Mouse (Mus musculus): ENCODE measurements around the gene C1qtnf6. TPM values are rescaled to one million over a fixed set of nuclear protein-coding genes. Genes with fewer than 3 reads are reported as not detected.
A peak's percentile ranks its signal among the peaks of the same experiment; 100 is the strongest.

Gene C1qtnf6
- total and polyA plus RNA-seq, 2 experiments from 2014 or later = 23.0 to 27.4 TPM

DNA sequence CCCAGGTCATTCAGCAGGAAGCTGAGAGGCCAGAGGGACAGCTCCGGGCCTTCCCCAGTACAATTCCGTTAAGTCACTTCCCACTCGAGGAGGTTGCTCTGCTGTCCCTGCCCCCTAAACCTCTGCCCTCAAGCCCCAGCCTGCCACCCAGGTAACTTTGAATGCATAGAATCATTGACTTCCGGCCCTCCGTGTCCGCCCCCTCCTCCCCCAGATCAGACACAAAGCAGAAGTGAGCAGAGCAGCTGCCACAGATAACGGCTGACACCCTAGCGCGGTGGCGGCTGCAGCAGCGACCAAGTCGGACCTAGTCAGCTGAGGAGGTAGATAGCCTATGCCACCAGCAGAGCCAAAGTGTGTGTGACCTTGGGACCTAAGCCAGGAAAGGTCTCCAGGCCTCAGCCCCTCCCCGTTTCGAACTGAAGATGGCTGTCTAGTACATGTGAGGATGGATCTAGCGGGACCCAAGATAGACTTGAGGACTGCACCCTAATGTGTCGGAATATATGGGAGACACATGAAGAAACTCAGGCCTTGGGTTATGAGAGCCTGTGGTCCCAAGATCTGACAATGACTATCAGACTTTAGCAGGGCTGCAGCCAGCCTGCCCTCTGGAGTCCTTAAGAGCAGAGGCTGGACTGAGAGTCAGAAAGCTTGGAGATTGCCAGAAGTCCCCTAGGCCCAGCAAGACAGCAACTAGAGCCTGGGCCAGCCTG, 40.5 kb upstream of the C1qtnf6 start:
- WGBS = 18% methylated on average over 16 of the region's 16 CpGs
- no peaks in the 10 kb centered on the region for H3K36me3 ChIP-seq (replicated peaks; ENCODE audit: control insufficient read depth, insufficient read depth, low read length)
- ATAC-seq (ENCODE audit: insufficient read depth, low read depth) = peak; percentile 83
- DNase-seq (ENCODE audit: low spot score) = peak; percentile 69
- no peaks in the 10 kb centered on the region for H3K27me3 ChIP-seq (ENCODE audit: control insufficient read depth, insufficient read depth, low read length)
- peak overlapping the region; percentile 22; the same call in 1 of the 2 replicates for H3K4me2 ChIP-seq (ENCODE audit: low read depth, low read length)
- H3K4me3 ChIP-seq (ENCODE audit: low read depth, low read length) = peak overlapping the region; percentile 23; the same call in 1 of the 2 replicates
- H3K9me3 ChIP-seq (replicated peaks; ENCODE audit: control insufficient read depth, low read length) = no peaks in the 10 kb centered on the region
- no peak overlapping the region; the same call in 1 of the 2 replicates for H3K9ac ChIP-seq (replicated peaks; ENCODE audit: low read depth, low read length)
- H3K4me1 ChIP-seq (ENCODE audit: control insufficient read depth, insufficient read depth) = peaks cover 3% of the 10 kb centered on the region; the same call in 1 of the 2 replicates
- peak overlapping the region; percentile 49 for H3K27ac ChIP-seq (ENCODE audit: low read depth)
- no peak for TF ChIP-seq CTCF (IDR thresholded peaks at IDR 0.05; ENCODE audit: low read depth)
- peak; percentile 74 for TF ChIP-seq EP300 (IDR thresholded peaks at IDR 0.05; ENCODE audit: low read depth)

DNA sequence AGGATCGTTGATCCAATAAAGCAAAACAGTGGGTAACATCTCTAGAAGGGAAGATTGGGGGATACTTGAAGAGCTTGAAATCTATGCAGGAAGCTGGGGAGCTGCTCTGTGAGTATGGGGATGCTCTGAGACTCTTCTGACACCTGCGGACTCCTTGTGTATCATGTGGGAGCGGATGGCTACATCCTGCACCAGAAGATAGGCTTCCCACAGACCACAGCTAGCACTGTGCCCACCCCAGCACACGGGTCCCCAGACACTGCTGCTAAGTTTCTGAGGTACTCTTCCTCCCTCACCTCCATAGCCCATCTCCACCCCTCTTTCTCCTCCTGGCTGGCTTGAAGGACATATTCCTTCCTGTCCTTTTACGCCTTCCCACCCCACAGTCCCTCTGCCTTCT, 39.0 kb upstream of the C1qtnf6 start:
- Histone ChIP-seq H3K36me3 (replicated peaks; ENCODE audit: control insufficient read depth, insufficient read depth, low read length) (no peaks in the 10 kb centered on the region), H3K4me2 (ENCODE audit: low read depth, low read length) (no peak overlapping the region), H3K4me3 (ENCODE audit: low read depth, low read length) (no peak overlapping the region), H3K4me1 (ENCODE audit: control insufficient read depth, insufficient read depth) (peaks cover 3% of the 10 kb centered on the region; the same call in 1 of the 2 replicates), H3K9ac (replicated peaks; ENCODE audit: low read depth, low read length) (no peak overlapping the region), H3K27ac (ENCODE audit: low read depth) (no peak overlapping the region), H3K27me3 (ENCODE audit: control insufficient read depth, insufficient read depth, low read length) (no peaks in the 10 kb centered on the region), H3K9me3 (replicated peaks; ENCODE audit: control insufficient read depth, low read length) (no peaks in the 10 kb centered on the region)
- 93% methylated on average over 5 of the region's 5 CpGs for WGBS
- TF ChIP-seq CTCF (IDR thresholded peaks at IDR 0.05; ENCODE audit: low read depth) (no peak), EP300 (IDR thresholded peaks at IDR 0.05; ENCODE audit: low read depth) (no peak)
- DNase-seq (ENCODE audit: low spot score) (no peak), ATAC-seq (ENCODE audit: insufficient read depth, low read depth) (no peak)

DNA sequence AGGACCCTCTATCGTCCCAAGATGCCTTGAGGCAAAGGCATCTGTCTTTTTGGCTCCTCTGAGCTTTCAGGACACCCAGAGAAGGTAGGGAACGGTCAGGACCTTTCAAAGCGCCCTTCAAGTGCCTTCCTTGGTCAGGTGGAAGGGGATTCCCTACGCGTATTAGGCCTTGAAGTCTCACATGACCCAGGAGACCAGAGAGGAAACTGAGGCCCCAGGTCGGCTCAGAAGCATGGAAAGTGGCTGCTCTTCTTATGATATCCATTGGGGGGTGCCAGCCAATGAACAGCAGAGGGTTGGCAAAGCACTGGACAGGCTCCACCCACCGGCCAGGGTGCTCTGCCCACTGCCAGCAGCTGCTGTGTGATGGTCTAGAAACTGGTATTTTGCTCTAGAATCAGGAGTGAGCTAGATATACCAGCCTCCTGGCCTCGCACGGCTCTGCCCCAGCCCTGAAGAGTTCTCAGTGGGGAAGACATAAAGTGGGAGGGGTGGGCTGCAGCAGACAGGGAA, 36.4 kb upstream of the C1qtnf6 start:
- H3K4me3 ChIP-seq (ENCODE audit: low read depth, low read length) = no peak overlapping the region
- no peak for DNase-seq (ENCODE audit: low spot score)
- no peak for ATAC-seq (ENCODE audit: insufficient read depth, low read depth)
- no peak overlapping the region for H3K27ac ChIP-seq (ENCODE audit: low read depth)
- H3K4me2 ChIP-seq (ENCODE audit: low read depth, low read length) = no peak overlapping the region
- TF ChIP-seq CTCF (IDR thresholded peaks at IDR 0.05; ENCODE audit: low read depth) = no peak
- no peak for TF ChIP-seq EP300 (IDR thresholded peaks at IDR 0.05; ENCODE audit: low read depth)
- H3K9me3 ChIP-seq (replicated peaks; ENCODE audit: control insufficient read depth, low read length) = no peaks in the 10 kb centered on the region
- WGBS = 67% methylated on average over 9 of the region's 9 CpGs
- H3K27me3 ChIP-seq (ENCODE audit: control insufficient read depth, insufficient read depth, low read length) = no peaks in the 10 kb centered on the region
- no peaks in the 10 kb centered on the region for H3K36me3 ChIP-seq (replicated peaks; ENCODE audit: control insufficient read depth, insufficient read depth, low read length)
- H3K9ac ChIP-seq (replicated peaks; ENCODE audit: low read depth, low read length) = no peak overlapping the region
- H3K4me1 ChIP-seq (ENCODE audit: control insufficient read depth, insufficient read depth) = peaks cover 3% of the 10 kb centered on the region; the same call in 1 of the 2 replicates

DNA sequence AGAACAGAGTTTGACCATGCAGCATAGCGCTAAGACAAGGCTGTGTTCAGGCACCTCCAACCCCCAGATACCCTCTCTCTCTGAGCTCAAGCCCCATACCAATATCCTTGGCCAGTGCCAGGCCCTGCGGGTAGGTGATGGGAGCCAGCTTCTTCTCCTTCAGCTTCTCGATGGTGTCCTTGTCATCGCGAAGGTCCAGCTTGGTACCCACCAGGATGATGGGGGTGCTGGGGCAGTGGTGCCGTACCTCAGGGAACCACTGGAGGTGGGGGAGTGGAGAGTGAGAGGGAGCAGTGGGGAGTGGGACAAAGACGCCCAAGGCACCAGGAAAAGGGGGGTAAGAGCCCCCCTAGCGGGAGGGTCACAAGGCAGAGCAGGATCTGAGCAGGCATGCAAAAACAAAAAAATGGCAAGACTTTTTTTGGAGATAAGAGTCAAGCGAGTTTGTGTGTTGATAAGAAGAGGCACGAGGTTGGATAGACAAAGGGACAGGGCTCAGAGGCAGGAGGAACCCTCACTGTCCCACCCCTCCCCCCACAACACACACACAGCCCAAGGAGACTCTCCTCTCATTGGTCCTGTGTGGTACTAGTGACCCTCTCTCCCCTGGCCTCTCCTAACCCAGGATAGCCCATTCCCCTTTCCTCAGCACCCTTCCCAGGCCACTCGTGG, 33.7 kb upstream of the C1qtnf6 start:
- H3K27me3 ChIP-seq (ENCODE audit: control insufficient read depth, insufficient read depth, low read length) = no peaks in the 10 kb centered on the region
- TF ChIP-seq CTCF (IDR thresholded peaks at IDR 0.05; ENCODE audit: low read depth) (no peak), EP300 (IDR thresholded peaks at IDR 0.05; ENCODE audit: low read depth) (no peak)
- H3K4me3 ChIP-seq (ENCODE audit: low read depth, low read length) = no peak overlapping the region
- H3K36me3 ChIP-seq (replicated peaks; ENCODE audit: control insufficient read depth, insufficient read depth, low read length) = no peaks in the 10 kb centered on the region
- 63% methylated on average over 11 of the region's 11 CpGs for WGBS
- no peaks in the 10 kb centered on the region for H3K4me1 ChIP-seq (ENCODE audit: control insufficient read depth, insufficient read depth)
- DNase-seq (ENCODE audit: low spot score) = no peak
- no peak overlapping the region for H3K4me2 ChIP-seq (ENCODE audit: low read depth, low read length)
- no peak for ATAC-seq (ENCODE audit: insufficient read depth, low read depth)
- H3K9ac ChIP-seq (replicated peaks; ENCODE audit: low read depth, low read length) = no peak overlapping the region
- H3K27ac ChIP-seq (ENCODE audit: low read depth) = no peak overlapping the region
- H3K9me3 ChIP-seq (replicated peaks; ENCODE audit: control insufficient read depth, low read length) = no peaks in the 10 kb centered on the region

DNA sequence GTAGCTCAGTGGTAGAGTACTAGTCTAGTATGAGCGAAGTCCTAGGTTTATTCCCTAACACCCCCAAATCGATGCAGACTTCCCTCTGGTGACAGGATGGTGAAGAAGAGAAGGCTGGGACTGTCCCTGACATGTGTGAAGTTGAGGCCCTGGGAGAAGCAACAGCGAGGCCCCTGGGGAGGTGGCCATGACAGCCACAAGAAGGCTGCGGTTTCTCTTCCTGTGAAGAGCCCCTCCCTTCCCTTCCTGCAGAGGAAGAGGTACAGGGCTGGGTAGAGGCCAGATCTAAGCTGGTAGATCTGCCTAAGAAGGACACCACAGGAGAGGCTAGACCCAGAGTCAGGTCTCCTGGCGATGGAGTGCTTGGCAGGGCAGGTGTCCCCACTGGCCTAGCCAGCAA, 32.7 kb upstream of the C1qtnf6 start:
- no peak overlapping the region for H3K4me3 ChIP-seq (ENCODE audit: low read depth, low read length)
- H3K27ac ChIP-seq (ENCODE audit: low read depth) = no peak overlapping the region
- H3K9ac ChIP-seq (replicated peaks; ENCODE audit: low read depth, low read length) = no peak overlapping the region
- no peak for ATAC-seq (ENCODE audit: insufficient read depth, low read depth)
- H3K9me3 ChIP-seq (replicated peaks; ENCODE audit: control insufficient read depth, low read length) = no peaks in the 10 kb centered on the region
- H3K27me3 ChIP-seq (ENCODE audit: control insufficient read depth, insufficient read depth, low read length) = no peaks in the 10 kb centered on the region
- 76% methylated on average over 5 of the region's 5 CpGs for WGBS
- no peak overlapping the region for H3K4me2 ChIP-seq (ENCODE audit: low read depth, low read length)
- no peaks in the 10 kb centered on the region for H3K36me3 ChIP-seq (replicated peaks; ENCODE audit: control insufficient read depth, insufficient read depth, low read length)
- TF ChIP-seq EP300 (IDR thresholded peaks at IDR 0.05; ENCODE audit: low read depth) (no peak), CTCF (IDR thresholded peaks at IDR 0.05; ENCODE audit: low read depth) (no peak)
- DNase-seq (ENCODE audit: low spot score) = no peak
- no peaks in the 10 kb centered on the region for H3K4me1 ChIP-seq (ENCODE audit: control insufficient read depth, insufficient read depth)
